Mouse (Mus musculus) midbrain, embryonic 10.5 days (tissue): ENCODE measurements around the gene Tomm70a. TPM values are rescaled to one million over a fixed set of nuclear protein-coding genes. Genes with fewer than 3 reads are reported as not detected.

ENCODE experiments used
- DNase-seq: peaks from one replicate; pipeline ENCODE4 v3.0.0-alpha.2; 2017; ENCODE audit warnings: low spot score
- H3K27ac ChIP-seq: fragments of 300-500 bp; sonication (generic); replicated peaks from 2 replicates; pipeline ENCODE4 v1.5.1; 2016; ENCODE audit warnings: mild to moderate bottlenecking
- H3K27me3 ChIP-seq: fragments of 300-500 bp; sonication (generic); 2 replicates; pipeline ENCODE4 v1.6.1; 2016; ENCODE audit warnings: low read depth, mild to moderate bottlenecking; ENCODE audit not compliant: poor library complexity, severe bottlenecking
- H3K36me3 ChIP-seq: fragments of 300-500 bp; sonication (generic); 2 replicates; pipeline ENCODE4 v1.6.1; 2016; ENCODE audit warnings: mild to moderate bottlenecking, moderate library complexity
- H3K4me1 ChIP-seq: fragments of 300-500 bp; sonication (generic); 2 replicates; pipeline ENCODE4 v1.6.1; 2016
- H3K4me3 ChIP-seq: fragments of 300-500 bp; sonication (generic); 2 replicates; pipeline ENCODE4 v1.5.1; 2016; ENCODE audit warnings: mild to moderate bottlenecking, moderate library complexity
- H3K9me3 ChIP-seq: fragments of 300-500 bp; sonication (generic); replicated peaks from 2 replicates; pipeline ENCODE4 v1.6.1; 2016; ENCODE audit warnings: mild to moderate bottlenecking
- WGBS: fragments of 180-500 bp; shearing (Covaris S2); methylation state at CpG from one replicate; pipeline ENCODE4 v1.1.7; 2016; 5-methylcytosine and 5-hydroxymethylcytosine counted together
- polyA plus RNA-seq: library from polyadenylated mRNA; unstranded; fragments of >200 nt; fragmentation: Nextera tagmentation; extraction: Ambion mirVana; gene quantifications from 2 replicates; pipeline ENCODE4 v1.2.1, GENCODE M21; 2016

The Tomm70a gene
- polyA plus RNA-seq: 47.8 and 51.0 TPM in 2 replicates

GRCm38 (mm10) chr16:57120913-57121815 is at the start of gene Tomm70a:
TSS of gene Tomm70a (plus strand) at chr16:57121703.
- H3K9me3 ChIP-seq: no peaks in the 10 kb centered on the region
- H3K36me3 ChIP-seq: no peaks in the 10 kb centered on the region
- DNase-seq: peak; percentile 96
- under 1% methylated on average over 37 of the region's 37 CpGs for WGBS
- H3K4me3 ChIP-seq: peak within 1 kb of the TSS; percentile 97
- peak within 1 kb of the TSS; percentile 97 for H3K27ac ChIP-seq
- peaks cover 18% of the 10 kb centered on the region for H3K4me1 ChIP-seq
- H3K27me3 ChIP-seq: no peaks in the 10 kb centered on the region

- Histone ChIP-seq H3K36me3 (no peaks in the 10 kb centered on the region), H3K27ac (no peak overlapping the region), H3K4me1 (no peaks in the 10 kb centered on the region), H3K4me3 (no peak overlapping the region), H3K9me3 (no peaks in the 10 kb centered on the region), H3K27me3 (no peaks in the 10 kb centered on the region)
- DNase-seq: no peak
- 74% methylated on average over 7 of the region's 7 CpGs for WGBS
These were observed 45.5 kb upstream of the Tomm70a start for GRCm38 (mm10) chr16:57075986-57076385.

- WGBS: 82% methylated on average over 4 of the region's 4 CpGs
- no peak overlapping the region for H3K27ac ChIP-seq
- no peaks in the 10 kb centered on the region for H3K4me1 ChIP-seq
- no peaks in the 10 kb centered on the region for H3K36me3 ChIP-seq
- no peak for DNase-seq
- H3K4me3 ChIP-seq: no peak overlapping the region
- no peaks in the 10 kb centered on the region for H3K27me3 ChIP-seq
- H3K9me3 ChIP-seq: no peaks in the 10 kb centered on the region
These were observed 41.9 kb upstream of the Tomm70a start for GRCm38 (mm10) chr16:57079577-57079976.

GRCm38 (mm10) chr16:57092460-57092859 is 29.0 kb upstream of the Tomm70a start:
- 52% methylated on average over 4 of the region's 4 CpGs for WGBS
- Histone ChIP-seq H3K9me3 (no peaks in the 10 kb centered on the region), H3K36me3 (no peaks in the 10 kb centered on the region), H3K4me3 (no peak overlapping the region), H3K27ac (no peak overlapping the region), H3K4me1 (no peaks in the 10 kb centered on the region), H3K27me3 (no peaks in the 10 kb centered on the region)
- DNase-seq: peak; percentile 23

GRCm38 (mm10) chr16:57092911-57093605 is 28.4 kb upstream of the Tomm70a start:
- no peak overlapping the region for H3K4me3 ChIP-seq

GRCm38 (mm10) chr16:57098468-57099144 is 22.9 kb upstream of the Tomm70a start:
- WGBS: 68% methylated on average over 7 of the region's 7 CpGs
- Histone ChIP-seq H3K4me1 (no peaks in the 10 kb centered on the region), H3K27me3 (no peaks in the 10 kb centered on the region), H3K36me3 (no peaks in the 10 kb centered on the region), H3K27ac (no peak overlapping the region), H3K4me3 (no peak overlapping the region), H3K9me3 (no peaks in the 10 kb centered on the region)
- no peak for DNase-seq

More at GRCm38 (mm10) chr16:57092911-57093605, 28.4 kb upstream of the Tomm70a start:
- Histone ChIP-seq H3K27ac (no peak overlapping the region), H3K27me3 (no peaks in the 10 kb centered on the region), H3K9me3 (no peaks in the 10 kb centered on the region), H3K36me3 (no peaks in the 10 kb centered on the region), H3K4me1 (no peaks in the 10 kb centered on the region)
- 72% methylated on average over 6 of the region's 6 CpGs for WGBS
- DNase-seq: no peak

GRCm38 (mm10) chr16:57099572-57100237 is 21.8 kb upstream of the Tomm70a start:
- H3K36me3 ChIP-seq: no peaks in the 10 kb centered on the region
- no peaks in the 10 kb centered on the region for H3K9me3 ChIP-seq

GRCm38 (mm10) chr16:57101174-57101573 is 20.3 kb upstream of the Tomm70a start:
- Histone ChIP-seq H3K27ac (no peak overlapping the region), H3K27me3 (no peaks in the 10 kb centered on the region), H3K9me3 (no peaks in the 10 kb centered on the region), H3K36me3 (no peaks in the 10 kb centered on the region), H3K4me3 (no peak overlapping the region), H3K4me1 (no peaks in the 10 kb centered on the region)
- DNase-seq: no peak
- 92% methylated on average over 1 of the region's 1 CpGs for WGBS

More at GRCm38 (mm10) chr16:57099572-57100237, 21.8 kb upstream of the Tomm70a start:
- H3K4me1 ChIP-seq: no peaks in the 10 kb centered on the region
- no peak overlapping the region for H3K4me3 ChIP-seq
- no peak overlapping the region for H3K27ac ChIP-seq
- WGBS: 79% methylated on average over 5 of the region's 5 CpGs
- DNase-seq: no peak
- no peaks in the 10 kb centered on the region for H3K27me3 ChIP-seq

GRCm38 (mm10) chr16:57106185-57106960 is 15.1 kb upstream of the Tomm70a start:
- no peak for DNase-seq
- H3K4me1 ChIP-seq: no peaks in the 10 kb centered on the region
- no peak overlapping the region for H3K27ac ChIP-seq
- no peaks in the 10 kb centered on the region for H3K27me3 ChIP-seq
- no peaks in the 10 kb centered on the region for H3K9me3 ChIP-seq
- H3K36me3 ChIP-seq: no peaks in the 10 kb centered on the region
- H3K4me3 ChIP-seq: no peak overlapping the region
- WGBS: 77% methylated on average over 5 of the region's 5 CpGs

GRCm38 (mm10) chr16:57116066-57116465 is 5.4 kb upstream of the Tomm70a start:
- Histone ChIP-seq H3K4me1 (no peaks in the 10 kb centered on the region), H3K27ac (no peak overlapping the region), H3K9me3 (no peaks in the 10 kb centered on the region), H3K27me3 (no peaks in the 10 kb centered on the region), H3K36me3 (no peaks in the 10 kb centered on the region), H3K4me3 (no peak overlapping the region)
- no peak for DNase-seq

GRCm38 (mm10) chr16:57117562-57117961 is 3.9 kb upstream of the Tomm70a start:
- Histone ChIP-seq H3K27ac (no peak overlapping the region), H3K9me3 (no peaks in the 10 kb centered on the region), H3K4me1 (peaks cover 4% of the 10 kb centered on the region), H3K27me3 (no peaks in the 10 kb centered on the region), H3K36me3 (no peaks in the 10 kb centered on the region), H3K4me3 (no peak overlapping the region)
- 86% methylated on average over 2 of the region's 2 CpGs for WGBS
- no peak for DNase-seq
